Mouse (Mus musculus): ENCODE data around the gene Hyal3.
"Not testable (repeated sequence)": the region's sequence is repeated elsewhere in the genome, so short reads cannot be mapped to it uniquely, and the experiment has no call there.

Gene Hyal3

DNA sequence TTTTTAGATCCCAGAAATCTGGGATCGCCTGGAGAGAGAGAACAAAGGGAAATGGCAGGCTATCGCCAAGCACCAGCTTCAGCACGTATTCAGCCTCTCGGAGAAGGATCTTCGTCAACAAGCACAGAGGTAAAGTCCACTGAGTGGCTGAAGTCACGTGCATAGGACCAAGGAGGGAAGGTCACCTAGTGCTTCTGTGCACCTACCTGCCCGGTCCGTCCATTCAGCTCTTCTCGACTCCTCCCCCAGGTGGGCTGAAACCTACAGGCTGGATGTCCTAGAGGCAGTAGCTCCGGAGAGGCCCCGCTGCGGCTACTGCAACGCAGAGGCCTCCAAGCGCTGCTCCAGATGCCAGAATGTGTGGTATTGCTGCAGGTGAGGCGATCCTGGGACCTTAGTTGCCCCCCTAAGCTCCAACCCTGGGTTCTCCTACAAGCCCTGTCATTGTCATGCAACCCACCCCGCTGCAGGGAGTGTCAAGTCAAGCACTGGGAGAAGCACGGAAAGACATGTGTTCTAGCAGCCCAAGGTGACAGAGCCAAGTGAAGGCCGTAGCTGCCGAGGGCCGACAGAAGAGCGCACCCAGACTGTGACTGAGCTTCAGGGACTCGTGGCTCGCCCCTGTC lies 30.0 kb upstream of the Hyal3 start:
- DNase-seq (ENCODE audit: low read depth in 1 of 2, low spot score in 2 of 2) = no peak

DNA sequence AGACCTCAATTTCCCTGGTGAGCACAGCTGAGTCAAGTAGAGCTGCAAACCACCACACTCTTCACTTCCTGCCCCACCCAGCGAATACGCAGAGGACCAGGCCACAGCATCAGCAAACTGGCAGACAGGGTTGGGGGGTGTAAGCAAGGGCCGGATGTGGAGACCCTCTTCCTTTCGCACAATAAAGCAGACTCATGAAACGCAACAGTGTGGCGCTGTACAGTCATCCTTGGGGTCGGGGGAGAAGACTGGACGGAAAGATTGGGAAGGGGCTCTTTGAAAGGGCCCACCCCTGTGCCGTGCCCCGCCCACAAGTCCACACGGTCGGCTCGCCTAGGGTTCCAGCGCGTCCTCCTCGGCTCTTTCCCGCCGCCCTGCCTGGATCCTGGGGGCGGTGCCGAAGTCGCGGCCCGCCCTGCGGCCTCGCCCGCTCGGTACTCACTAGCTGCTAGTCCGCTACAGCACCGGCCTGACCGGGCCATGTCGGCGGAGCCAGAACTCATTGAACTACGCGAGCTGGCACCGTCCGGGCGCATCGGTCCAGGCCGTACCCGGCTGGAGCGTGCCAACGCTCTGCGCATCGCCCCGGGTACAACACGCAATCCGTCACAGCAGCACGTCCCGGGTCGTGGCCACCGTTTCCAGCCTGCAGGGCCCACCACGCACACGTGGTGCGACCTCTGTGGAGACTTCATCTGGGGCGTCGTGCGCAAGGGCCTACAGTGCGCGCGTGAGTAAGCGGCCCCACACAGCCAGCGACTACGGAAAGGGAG lies 29.3 kb upstream of the Hyal3 start, which contains the start of gene Rassf1:
Gene Rassf1 (plus strand): TSS at position 439 of the 773 bp plus-strand sequence.
- no peak for DNase-seq (ENCODE audit: low read depth in 1 of 2, low spot score in 2 of 2)

DNA sequence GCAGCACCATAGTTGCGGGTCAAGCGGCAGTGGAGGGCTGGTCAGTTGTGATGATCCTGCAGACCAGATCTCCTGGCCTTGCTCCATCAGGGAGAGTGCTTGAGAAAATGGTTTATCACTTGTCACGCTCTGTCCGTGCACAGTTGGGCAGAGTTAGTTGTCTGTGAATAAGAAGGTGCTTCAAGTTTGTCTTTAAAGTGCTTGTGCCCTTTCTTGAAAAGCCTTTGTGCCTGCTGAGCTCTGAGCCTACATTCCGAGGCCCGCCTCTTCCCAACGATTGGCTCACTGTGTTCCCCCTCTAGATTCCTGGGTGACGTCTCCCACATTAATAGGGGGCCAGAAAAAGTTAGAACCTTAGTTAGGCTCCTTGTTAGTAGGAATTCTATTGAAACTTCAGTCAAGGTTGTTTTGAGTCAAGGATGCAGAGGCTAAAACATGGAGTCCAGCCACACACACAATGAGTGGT lies 28.7 kb upstream of the Hyal3 start:
- no peak for DNase-seq (ENCODE audit: low read depth in 1 of 2, low spot score in 2 of 2)

DNA sequence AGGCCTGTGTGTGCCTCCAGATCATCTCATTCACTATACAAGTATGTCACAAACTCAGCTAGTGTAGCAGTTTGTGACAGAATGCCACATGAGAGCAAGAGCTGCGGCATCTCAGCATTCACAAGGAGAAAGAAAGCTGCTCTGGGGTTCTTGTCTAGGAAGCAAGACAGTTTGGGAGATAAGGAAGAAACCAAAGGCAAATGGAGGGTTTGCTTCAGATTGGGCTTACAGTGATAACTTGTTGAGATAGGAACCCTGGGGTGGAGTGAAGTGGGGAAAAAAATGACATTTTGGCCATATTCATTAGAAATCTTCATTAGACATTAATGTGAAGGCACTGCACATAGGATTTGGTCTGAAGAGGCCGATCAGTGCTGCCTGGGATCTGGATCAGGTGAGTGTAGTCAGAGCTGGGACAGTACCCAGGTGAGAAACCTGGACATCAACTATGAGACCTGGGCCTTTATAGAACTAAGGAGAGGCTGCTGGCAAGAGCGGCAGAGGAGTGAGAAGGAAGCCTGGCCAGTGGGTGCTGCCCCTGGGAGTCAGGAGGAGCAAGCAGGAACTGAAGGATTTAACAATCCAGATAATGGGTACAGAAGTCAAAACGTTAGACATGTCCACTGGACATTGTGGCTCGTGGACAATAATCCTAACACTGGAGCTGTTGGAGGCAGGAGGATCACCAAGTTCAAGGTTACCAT lies 27.8 kb upstream of the Hyal3 start:
- no peak for DNase-seq (ENCODE audit: low read depth in 1 of 2, low spot score in 2 of 2)

DNA sequence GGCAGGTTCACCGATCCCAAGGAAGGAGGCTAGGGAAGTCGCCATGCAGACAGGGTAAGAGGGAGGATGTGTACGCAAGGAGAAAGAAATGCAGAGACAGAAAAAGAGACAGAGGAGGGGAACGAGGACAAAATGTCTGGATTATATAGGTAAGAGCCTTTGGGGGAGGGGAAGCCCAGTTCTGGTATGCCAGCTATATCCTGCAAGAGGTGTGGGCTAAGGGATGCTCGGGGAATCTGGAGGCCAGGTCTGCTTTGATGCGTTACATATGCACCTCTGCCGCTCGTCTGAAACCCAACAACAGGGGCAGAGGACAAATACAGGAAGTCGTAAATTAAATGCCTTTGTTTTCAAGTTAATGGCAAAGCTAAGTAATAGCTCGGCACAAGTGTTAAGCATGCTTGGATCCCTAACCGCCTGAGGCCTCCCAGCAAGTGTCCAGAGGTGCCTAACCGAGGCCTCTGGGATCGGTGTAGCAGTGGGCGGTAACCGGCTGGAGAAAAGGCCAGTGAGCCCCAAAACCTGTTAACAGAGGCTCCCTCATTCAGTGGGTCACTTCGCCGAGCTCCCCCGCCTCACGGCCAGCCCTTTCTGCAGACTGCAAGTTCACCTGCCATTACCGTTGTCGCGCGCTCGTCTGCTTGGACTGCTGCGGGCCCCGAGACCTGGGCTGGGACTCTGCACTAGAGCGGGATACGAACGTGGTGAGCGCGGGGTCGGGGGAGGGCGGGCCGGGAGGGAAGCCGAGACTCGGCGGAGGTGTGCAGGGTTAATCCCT lies 26.9 kb upstream of the Hyal3 start:
- DNase-seq (ENCODE audit: low read depth in 1 of 2, low spot score in 2 of 2) = no peak

DNA sequence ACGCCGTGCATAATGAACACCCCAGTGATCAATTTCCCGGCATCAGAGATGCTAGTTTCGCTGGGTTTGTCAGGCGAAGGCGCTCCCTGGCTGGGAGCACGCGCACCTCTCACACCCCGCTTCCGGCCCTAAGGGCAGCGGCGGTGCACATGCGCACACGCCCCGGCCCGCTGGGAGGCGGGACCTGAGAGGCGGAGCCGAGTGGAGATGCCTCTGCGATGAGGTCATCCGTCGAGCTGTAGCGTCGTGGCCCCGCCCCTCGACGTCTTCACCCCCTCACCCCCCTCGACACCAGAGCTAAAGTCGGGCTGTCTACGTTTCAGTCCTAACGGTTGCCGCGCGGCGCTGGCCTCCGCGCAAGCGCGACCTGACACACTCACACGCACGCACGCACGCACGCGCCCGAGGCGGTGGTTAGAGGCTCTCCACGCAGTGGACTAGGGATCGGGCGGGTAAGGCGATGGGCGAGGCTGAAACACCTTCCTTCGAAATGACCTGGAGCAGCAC lies 26.2 kb upstream of the Hyal3 start:
- DNase-seq (ENCODE audit: low read depth in 1 of 2, low spot score in 2 of 2) = peak; percentile 86 to 89

DNA sequence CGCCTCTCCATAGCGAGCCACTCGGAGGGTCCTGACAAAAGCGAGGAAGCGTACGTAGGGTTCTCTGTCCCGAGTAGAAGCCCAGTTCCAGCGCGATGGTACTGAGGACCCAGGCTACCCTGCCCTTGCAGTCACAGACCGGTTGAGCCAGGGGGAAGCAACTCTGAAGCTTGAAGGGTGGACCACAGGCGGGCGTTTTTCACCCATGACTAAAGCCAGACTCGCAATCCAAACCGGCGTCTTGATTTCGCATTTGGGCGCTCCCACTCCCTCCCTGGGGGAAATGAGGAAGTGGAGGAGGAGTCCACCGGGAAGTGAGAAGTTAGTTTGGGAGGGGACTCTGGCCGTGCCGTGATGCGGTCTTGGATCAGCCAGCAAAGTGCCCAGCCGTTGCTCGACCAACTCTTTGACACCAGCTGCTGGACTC lies 25.6 kb upstream of the Hyal3 start:
- peak; percentile 75 to 76 for DNase-seq (ENCODE audit: low read depth in 1 of 2, low spot score in 2 of 2)

DNA sequence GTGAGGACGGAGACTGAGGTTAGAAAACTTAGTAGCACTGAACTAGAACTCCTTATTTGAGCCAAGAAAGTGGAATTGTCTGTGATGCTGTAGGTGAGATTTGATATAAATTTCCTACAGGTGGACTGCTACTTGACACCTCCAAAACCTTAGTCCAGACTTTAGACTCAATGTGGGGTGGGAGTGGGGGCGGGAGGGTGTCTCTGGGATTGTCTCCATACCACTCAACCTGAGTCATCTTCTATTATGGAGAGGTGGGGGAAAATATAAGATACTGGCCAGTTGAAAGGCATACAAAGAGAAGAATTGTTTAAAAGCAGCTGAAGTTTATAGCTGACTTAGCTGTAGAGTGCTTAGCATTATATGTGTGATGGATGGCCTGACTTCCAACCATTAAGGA lies 24.9 kb upstream of the Hyal3 start:
- DNase-seq (ENCODE audit: low read depth in 1 of 2, low spot score in 2 of 2) = no peak

DNA sequence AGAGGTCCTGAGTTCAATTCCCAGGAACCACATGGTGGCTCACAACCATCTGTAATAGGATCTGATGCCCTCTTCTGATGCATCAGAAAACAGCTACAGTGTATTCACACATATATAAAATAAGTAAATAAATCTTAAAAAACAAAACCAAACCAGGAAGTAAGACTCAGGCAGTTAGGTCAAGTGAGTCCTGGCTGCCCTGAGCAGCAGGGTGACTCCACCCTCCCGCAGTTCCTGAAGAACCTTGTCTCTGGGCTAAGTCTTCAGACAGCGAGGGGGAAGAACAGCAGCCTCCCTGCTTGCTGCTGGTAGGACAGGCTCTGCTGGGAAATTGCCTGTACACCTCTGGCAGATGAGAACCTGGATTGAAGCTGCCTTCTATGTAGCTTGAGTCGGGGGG lies 24.3 kb upstream of the Hyal3 start:
- DNase-seq (ENCODE audit: low read depth in 1 of 2, low spot score in 2 of 2) = no peak

DNA sequence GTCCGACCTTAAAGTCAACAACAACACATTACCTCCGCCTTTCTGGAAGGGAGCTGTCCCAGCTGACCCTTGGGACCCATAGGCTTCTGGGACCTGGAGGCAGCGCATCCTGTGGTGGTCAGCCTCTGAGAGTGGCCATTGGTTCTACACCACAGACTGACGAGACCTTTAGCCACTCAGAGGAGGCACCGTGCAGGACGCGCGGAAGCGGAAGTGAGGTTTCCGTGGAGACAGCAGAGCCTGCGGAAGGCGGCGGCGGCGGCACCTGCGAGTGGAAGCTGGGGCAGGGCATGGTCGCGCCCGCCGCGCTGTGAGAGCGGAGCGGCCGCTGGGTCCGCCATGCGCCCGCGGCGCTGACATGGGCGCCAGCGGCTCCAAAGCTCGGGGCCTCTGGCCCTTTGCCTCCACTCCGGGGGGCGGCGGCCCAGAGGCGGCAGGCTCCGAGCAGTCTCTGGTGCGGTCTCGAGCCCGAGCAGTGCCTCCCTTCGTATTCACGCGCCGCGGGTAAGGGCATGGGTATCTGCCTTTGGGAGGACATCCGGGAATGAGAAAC lies 17.5 kb upstream of the Hyal3 start, which contains the start of gene Tusc2:
Gene Tusc2 (plus strand): TSS at position 227 of the 553 bp plus-strand sequence.
- DNase-seq (ENCODE audit: low read depth in 1 of 2, low spot score in 2 of 2) = peak; percentile 81 to 85

DNA sequence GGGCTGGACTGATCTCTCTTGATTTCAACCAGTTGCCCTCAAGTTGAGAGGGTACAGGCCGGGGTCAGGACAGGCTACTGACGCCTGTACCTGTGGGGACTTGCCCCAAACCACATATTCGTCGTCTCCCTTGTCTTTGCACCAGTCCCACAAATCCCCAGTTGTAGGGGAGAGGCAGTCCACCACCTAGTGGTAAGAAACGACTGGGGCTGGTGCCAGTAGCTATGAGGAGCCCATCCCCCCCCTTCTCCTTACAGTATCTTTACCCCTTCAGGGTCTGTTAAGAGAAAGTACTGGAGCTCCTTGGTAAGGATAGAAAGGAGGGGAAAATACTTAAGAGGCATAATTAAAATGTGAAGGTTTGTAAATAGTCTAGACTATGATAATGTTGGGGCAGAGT lies 15.1 kb upstream of the Hyal3 start:
- DNase-seq (ENCODE audit: low read depth in 1 of 2, low spot score in 2 of 2) = not testable (repeated sequence)

DNA sequence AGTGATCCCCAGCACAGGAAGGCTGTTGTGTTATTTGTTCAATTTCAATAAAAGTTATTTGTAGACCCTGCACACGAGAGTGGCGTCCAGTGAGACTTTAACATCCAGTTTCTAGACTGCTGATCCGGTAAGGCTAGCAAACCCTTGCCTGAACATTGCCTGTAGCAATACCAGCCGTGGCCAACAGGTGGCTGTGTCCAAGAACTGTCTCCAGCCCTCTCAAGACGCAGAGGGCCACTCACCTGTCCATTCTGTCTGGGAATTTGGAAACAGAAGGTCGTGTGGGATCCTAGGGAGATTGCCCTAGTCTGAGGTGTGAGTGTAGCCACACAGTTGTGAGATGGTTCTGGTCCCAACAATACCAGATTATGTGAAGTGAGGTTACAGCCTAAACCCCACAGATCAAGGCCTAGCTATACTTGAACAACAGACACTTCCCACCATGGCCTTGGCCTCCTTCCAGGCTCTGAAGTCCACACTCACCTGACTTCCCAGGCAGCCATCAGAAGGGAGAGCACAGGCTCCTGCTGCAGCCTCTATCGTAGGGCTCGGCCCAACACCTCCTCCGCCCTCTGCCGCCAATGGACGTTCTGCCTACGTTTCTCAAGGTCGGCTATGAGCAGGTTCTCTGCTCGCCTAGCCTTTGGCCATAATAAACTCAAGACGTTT lies 14.4 kb upstream of the Hyal3 start:
- DNase-seq (ENCODE audit: low read depth in 1 of 2, low spot score in 2 of 2) = peak in 1 of 2 experiments; percentile 61

DNA sequence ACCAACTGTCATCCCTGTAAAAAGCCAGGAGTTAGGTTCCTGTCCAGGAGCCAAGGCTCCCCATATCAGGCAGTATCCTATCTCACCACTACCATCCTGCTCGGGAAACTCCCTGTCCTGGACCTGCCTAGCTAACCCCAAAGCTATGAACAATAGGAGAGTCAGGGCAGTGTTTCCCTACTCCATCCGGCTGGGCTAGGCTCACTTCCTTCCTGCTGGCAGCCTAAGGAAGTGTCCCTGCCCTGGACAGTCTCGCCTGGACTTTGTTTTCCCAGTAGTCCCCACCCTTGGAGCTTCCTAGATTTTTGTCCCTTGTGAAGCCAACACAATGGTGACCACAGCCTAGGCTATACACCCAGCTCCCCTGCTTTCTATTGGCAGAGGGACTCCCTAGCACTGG lies 13.8 kb upstream of the Hyal3 start:
- no peak for DNase-seq (ENCODE audit: low read depth in 1 of 2, low spot score in 2 of 2)

DNA sequence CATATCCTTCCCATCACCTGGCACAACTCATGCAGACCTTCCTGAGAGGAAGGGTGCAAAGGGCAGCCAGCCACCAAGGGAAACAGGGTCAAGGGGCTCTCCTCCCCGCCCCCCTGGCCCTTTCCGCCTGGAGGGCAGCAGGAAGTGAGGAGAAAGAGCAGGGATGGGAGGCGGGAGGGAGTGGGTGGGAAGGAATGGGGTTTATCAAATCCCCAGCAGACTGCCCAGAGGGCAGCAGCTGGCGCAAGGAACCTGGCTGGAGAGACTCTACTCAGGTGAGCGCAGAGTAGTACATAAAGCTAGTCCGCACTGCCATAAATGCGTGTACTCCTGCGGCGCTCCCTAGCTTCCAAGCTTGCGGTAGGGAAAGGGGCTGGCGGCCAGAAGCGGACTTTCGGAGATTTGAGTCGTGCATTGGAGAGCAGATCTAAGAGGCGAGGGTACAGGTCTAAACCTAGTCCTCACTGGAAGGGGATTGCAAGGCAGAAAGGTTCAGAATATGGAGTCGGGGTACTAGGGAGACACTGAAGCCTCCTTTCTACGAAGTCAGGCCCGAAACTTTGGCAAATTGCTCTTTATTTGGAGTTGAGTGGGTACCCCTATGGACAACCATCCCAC lies 12.8 kb upstream of the Hyal3 start, which contains the start of gene Hyal2:
Gene Hyal2 (plus strand): TSS at position 244 of the 618 bp plus-strand sequence.
- DNase-seq (ENCODE audit: low read depth in 1 of 2, low spot score in 2 of 2) = no peak

DNA sequence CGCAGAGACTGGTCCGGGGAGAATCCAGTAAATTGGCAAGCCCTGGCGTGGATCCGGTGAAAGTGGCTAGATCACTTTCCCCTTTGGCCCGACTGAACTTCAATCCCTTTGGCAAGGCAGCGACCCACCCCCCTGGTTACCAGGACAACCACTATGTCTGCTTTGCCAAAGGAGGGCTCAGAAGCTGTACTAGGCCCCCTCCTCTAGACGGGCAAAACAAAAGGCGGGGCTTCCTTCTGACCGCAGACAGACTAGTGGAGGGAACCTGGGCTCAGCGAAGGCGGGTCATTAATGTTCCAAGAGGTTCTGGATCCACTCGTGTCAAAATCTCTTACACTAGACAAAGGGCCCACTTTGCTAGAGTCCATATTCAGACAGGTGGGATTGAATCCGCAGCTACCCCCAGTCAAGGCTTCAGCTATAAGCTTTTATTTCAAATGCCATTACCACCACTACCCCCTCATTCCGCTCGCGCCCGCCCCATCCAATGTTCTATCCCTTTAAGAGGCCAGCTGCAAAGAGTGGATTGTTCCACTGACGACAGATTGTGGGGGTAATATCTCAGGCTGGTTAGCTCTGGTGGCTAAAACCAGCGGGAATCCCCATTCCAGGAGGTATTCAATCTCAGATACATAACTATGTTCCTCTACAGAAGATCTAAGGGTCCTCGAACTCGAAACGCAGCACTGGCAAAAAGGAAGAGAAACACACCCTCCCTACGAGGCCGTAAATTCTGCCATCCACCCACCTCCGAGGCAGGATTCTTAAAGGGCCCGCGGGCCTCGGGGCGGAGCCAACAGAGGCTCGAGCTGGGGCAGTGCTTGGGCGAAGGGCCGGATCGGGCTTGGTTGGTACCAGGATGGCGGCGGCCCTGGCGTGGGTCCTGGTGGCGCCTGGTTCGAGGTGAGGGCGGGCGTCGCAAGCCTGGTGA lies 12.0 kb upstream of the Hyal3 start:
- peak in 1 of 2 experiments; percentile 64 for DNase-seq (ENCODE audit: low read depth in 1 of 2, low spot score in 2 of 2)

DNA sequence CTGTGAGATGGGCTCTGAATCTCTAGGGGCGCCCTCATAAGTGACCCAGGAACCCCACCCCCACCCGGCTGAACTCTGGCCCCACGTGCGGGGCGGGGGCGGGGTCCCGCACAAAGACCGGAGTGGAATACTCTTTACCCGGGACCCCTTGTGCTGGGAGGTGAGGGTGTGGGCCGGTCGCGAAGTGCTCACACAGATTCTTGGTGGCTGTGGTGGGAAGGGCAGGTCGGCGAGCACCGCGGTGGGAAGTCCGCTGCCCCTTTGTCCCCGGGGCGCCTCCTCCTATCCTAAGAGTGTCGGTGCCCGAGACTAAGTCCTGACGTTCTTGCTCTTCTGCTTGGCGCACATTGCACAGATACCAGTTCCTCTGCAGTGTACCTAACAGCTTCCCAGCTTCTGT lies 11.3 kb upstream of the Hyal3 start:
- no peak for DNase-seq (ENCODE audit: low read depth in 1 of 2, low spot score in 2 of 2)

DNA sequence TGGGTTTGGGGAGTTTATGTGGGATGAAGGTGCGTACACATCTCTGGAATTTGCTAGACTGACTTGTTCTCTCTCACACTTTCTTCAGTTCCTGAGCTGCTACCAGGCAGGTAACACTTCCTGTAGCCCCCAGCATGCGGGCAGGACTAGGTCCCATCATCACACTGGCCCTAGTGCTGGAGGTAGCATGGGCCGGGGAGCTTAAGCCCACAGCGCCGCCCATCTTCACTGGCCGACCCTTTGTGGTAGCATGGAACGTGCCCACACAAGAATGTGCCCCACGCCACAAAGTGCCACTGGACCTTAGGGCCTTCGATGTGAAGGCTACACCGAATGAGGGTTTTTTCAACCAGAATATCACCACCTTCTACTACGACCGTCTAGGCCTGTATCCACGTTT lies 10.6 kb upstream of the Hyal3 start:
- DNase-seq (ENCODE audit: low read depth in 1 of 2, low spot score in 2 of 2) = no peak

DNA sequence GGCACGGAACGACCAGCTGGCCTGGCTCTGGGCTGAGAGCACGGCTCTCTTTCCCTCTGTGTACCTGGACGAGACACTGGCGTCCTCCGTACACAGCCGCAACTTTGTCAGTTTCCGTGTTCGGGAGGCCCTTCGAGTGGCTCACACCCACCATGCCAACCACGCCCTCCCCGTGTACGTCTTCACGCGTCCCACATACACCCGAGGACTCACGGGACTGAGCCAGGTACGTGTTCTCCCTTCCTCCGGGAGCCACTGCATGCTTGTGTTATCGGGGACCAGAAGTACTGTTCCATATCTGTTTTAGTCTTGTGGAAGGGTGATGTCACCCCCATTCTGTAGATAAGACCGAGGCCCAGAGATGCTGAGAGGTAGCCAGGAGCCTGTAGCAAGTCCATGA lies 9.8 kb upstream of the Hyal3 start:
- no peak for DNase-seq (ENCODE audit: low read depth in 1 of 2, low spot score in 2 of 2)

Data from monocyte, adult 2 months (primary cell).